Mouse (Mus musculus) olfactory bulb, adult 2 months (tissue): ENCODE results near the gene Slc16a7.

Experiments
- CTCF ChIP-seq: fragments of 200-500 bp; IDR thresholded peaks from 2 replicates; pipeline ENCODE4 v1.5.1; 2012; ENCODE audit warnings: low read depth, mild to moderate bottlenecking, low read length, moderate library complexity; ENCODE audit not compliant: insufficient read depth
- POLR2A ChIP-seq: fragments of 200-500 bp; IDR thresholded peaks from 2 replicates; pipeline ENCODE4 v1.6.1; 2012; ENCODE audit warnings: mild to moderate bottlenecking, low read depth, low read length, moderate library complexity; ENCODE audit not compliant: insufficient read depth

DNA sequence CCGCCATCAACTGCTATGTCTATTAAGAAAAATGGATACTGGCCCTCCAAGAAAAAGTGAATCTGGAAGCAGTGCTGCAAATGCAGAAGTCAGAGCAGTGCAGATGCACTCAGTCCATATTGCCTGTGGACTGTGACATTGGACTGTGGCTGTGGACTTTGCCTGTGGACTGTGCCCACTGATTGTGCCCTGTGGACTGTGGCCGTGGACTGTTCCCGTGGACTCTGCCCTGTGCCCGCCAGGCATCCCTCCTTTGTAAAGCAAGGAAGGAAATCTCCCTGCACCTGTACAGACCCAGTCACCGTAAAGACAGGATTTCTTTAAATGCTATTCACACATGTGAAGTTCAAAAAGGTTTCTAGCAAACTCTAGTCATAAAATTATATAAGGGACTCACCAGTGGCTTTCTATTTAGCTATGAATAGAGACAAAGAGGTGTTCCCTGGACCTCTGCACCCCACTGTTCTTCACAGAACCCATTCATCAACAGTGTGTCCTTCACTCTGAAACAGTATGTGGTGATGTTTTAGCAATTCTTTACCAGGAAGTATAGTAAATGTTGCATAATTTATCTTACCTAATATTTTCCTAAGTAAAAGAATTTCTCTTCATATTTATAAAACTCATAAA lies 114.6 kb downstream of the Slc16a7 start:
- TF ChIP-seq POLR2A: no peak
- TF ChIP-seq CTCF: no peak
